Comparison of ENCODE assay signal across 7 mouse cellular contexts in genomic region chr7:80268897-80269750, GRCm38 (mm10). TPM values are rescaled to one million over a fixed set of nuclear protein-coding genes. Genes with fewer than 3 reads are reported as not detected.
DNase-seq lines count a peak whose midpoint lies in the region; ATAC-seq lines count a peak whose summit lies in the region.

Vps33b (plus strand) TSS chr7:80269649.

- peak within 1 kb of the TSS; percentile 92 for H3K4me3 ChIP-seq in embryonic facial prominence, embryonic 10.5 days
- H3K4me3 ChIP-seq in limb, embryonic 10.5 days, result peak within 1 kb of the TSS; percentile 80
- H3K4me3 ChIP-seq in midbrain, embryonic 13.5 days (replicated peaks), result peak within 1 kb of the TSS; percentile 75

- H3K27ac ChIP-seq in embryonic facial prominence, embryonic 10.5 days (replicated peaks), result peak within 1 kb of the TSS; percentile 84
- peak within 1 kb of the TSS; percentile 77 for H3K27ac ChIP-seq in limb, embryonic 10.5 days
- H3K27ac ChIP-seq in midbrain, embryonic 13.5 days, result peak within 1 kb of the TSS; percentile 72

- H3K4me1 ChIP-seq in embryonic facial prominence, embryonic 10.5 days, result peaks cover 22% of the 10 kb centered on the region
- H3K4me1 ChIP-seq in limb, embryonic 10.5 days, result peaks cover 21% of the 10 kb centered on the region
- peaks cover 31% of the 10 kb centered on the region for H3K4me1 ChIP-seq in midbrain, embryonic 13.5 days (replicated peaks)

- H3K9ac ChIP-seq in midbrain, embryonic 13.5 days (replicated peaks), result peak within 1 kb of the TSS; percentile 92

- ATAC-seq in granulocyte monocyte progenitor cell, adult 5-6 weeks (replicated peaks; ENCODE audit: poor library complexity, severe bottlenecking), result peak; percentile 98
- ATAC-seq in midbrain, embryonic 13.5 days, result peak; percentile 96

- peak within 1 kb of the TSS; percentile 92 for H3K4me2 ChIP-seq in midbrain, embryonic 13.5 days (replicated peaks)

- peaks cover 60% of the 10 kb centered on the region for H3K36me3 ChIP-seq in embryonic facial prominence, embryonic 10.5 days (replicated peaks)
- H3K36me3 ChIP-seq in limb, embryonic 10.5 days, result peaks cover 55% of the 10 kb centered on the region
- H3K36me3 ChIP-seq in midbrain, embryonic 13.5 days, result peaks cover 54% of the 10 kb centered on the region

- H3K9me3 ChIP-seq in embryonic facial prominence, embryonic 10.5 days, result peaks cover 5% of the 10 kb centered on the region
- H3K9me3 ChIP-seq in limb, embryonic 10.5 days (replicated peaks), result no peaks in the 10 kb centered on the region
- peaks cover 8% of the 10 kb centered on the region for H3K9me3 ChIP-seq in midbrain, embryonic 13.5 days

- 5% methylated on average over 21 of the region's 21 CpGs for WGBS in embryonic facial prominence, embryonic 10.5 days
- 6% methylated on average over 21 of the region's 21 CpGs for WGBS in limb, embryonic 10.5 days
- 5% methylated on average over 21 of the region's 21 CpGs for WGBS in midbrain, embryonic 13.5 days

- no peaks in the 10 kb centered on the region for H3K27me3 ChIP-seq in embryonic facial prominence, embryonic 10.5 days (replicated peaks; ENCODE audit: low read depth, poor library complexity, severe bottlenecking)
- H3K27me3 ChIP-seq in limb, embryonic 10.5 days (ENCODE audit: low read depth, poor library complexity, severe bottlenecking), result no peaks in the 10 kb centered on the region
- no peaks in the 10 kb centered on the region for H3K27me3 ChIP-seq in midbrain, embryonic 13.5 days

- peak; percentile 98 for DNase-seq in adrenal gland, postnatal 10 days
- DNase-seq in embryonic facial prominence, embryonic 10.5 days (ENCODE audit: low spot score), result peak; percentile 93
- peak; percentile 94 for DNase-seq in kidney, adult 11 months
- peak; percentile 96 for DNase-seq in limb, embryonic 10.5 days (ENCODE audit: low spot score)
- peak; percentile 84 for DNase-seq in spleen, adult 12 weeks (ENCODE audit: low spot score)

RNA-seq across cellular contexts. Expression of gene Vps33b, which starts in this region (rescaled TPM):
- total RNA-seq in adrenal gland, postnatal 10 days (2021), result 10 to 100 TPM; 14.5 to 18.3 TPM
- 17.3 and 18.0 TPM in 2 replicates for polyA plus RNA-seq in embryonic facial prominence, embryonic 10.5 days (2016; fragmentation: Nextera tagmentation; extraction: Ambion mirVana)
- total RNA-seq in granulocyte monocyte progenitor cell, adult 5-6 weeks (2014; fragmentation: Nextera tagmentation), result 45.6 and 48.1 TPM in 2 replicates
- total RNA-seq in granulocyte monocyte progenitor cell, adult 5-6 weeks (2017), result 24.2 and 31.8 TPM in 2 replicates
- 15.2 and 17.9 TPM in 2 replicates for polyA plus RNA-seq in limb, embryonic 10.5 days (2016; fragmentation: Nextera tagmentation; extraction: Ambion mirVana)
- 25.1 and 25.2 TPM in 2 replicates for polyA plus RNA-seq in midbrain, embryonic 13.5 days (2015; fragmentation: Nextera tagmentation; extraction: Ambion mirVana)

Comparison
In these comparisons a context has a peak if more than half of its experiments do, and no peak if none do; other contexts are left out.
1. Peak in every context shown above with its lines: DNase-seq, ATAC-seq, H3K4me3 ChIP-seq and H3K27ac ChIP-seq.